9 mouse cellular contexts compared by ENCODE assay signal in the genomic region with DNA sequence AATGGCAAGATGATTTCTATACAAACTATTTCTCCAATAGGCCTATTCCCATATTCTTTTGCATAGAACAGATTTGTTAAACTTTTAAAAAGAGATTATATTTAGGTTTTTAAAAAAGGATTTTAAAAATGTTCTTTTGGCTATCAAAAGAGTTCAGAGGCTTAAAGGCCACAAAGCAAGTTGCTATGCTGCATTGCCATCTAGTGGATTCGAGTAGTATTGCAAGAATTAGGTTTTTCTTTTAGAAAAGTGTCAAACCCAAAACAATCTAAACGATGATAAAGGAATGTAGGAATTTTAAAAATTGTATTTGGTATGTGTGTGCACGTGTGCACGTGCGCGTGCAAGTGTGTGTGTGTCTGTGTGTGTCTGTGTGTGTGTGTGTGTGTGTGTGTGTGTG.
DNase-seq lines count a peak whose midpoint lies in the region; ATAC-seq and TF ChIP-seq lines count a peak whose summit lies in the region.
"Had no signal": no experiment of that assay in that cellular context is flagged by ENCODE, and none has a peak within 500 bp of the region (broad histone marks: within the 10 kb centered on the region; RNA-seq: fewer than 3 reads in every experiment).

No protein-coding gene starts in this region.

- TF ChIP-seq EP300 in heart, postnatal 0 days (IDR thresholded peaks at IDR 0.05; ENCODE audit: low read depth): no peak

- intact Hi-C loops in left cerebral cortex, postnatal 10 days (cut with DNase I): loop anchor here (2.0 kb wide), 1 partner anchor 278 kb away; no protein-coding TSS in a partner anchor

- no peak overlapping the region for H3K9ac ChIP-seq in heart, postnatal 0 days (replicated peaks; ENCODE audit: low read depth, low read length)
- H3K9ac ChIP-seq in midbrain, postnatal 0 days (replicated peaks; ENCODE audit: low read length, poor library complexity, severe bottlenecking): no peak overlapping the region

- ATAC-seq in heart, postnatal 0 days (ENCODE audit: insufficient read depth, low read depth): no peak
- ATAC-seq in midbrain, postnatal 0 days (ENCODE audit: low FRiP score): no peak

- DNase-seq in heart, postnatal 0 days (ENCODE audit: low spot score): peak; percentile 30
- DNase-seq in heart, adult 11 months: no peak
- peak; percentile 65 for DNase-seq in midbrain, postnatal 0 days (ENCODE audit: low spot score)
- DNase-seq in midbrain, embryonic 10.5 days (ENCODE audit: low spot score): no peak
- peak; percentile 58 for DNase-seq in c-Kit-positive CD71-negative TER-119-negative erythroid progenitor cells, embryonic 14.5 days (ENCODE audit: low read depth)
- peak; percentile 71 for DNase-seq in splenic B cell, adult 2 months (ENCODE audit: low read depth, low spot score)
- DNase-seq in yolk sac, embryonic 10.5 days (ENCODE audit: low spot score): no peak
- DNase-seq in left cerebral cortex, postnatal 10 days (ENCODE audit: extremely low spot score in 1 of 2, low spot score in 2 of 2): no peak

- H3K4me3 ChIP-seq in heart, postnatal 0 days (ENCODE audit: low read depth, low read length): no peak overlapping the region
- H3K4me3 ChIP-seq in midbrain, postnatal 0 days (ENCODE audit: low read depth, low read length): no peak overlapping the region
- no peak overlapping the region for H3K4me3 ChIP-seq in midbrain, embryonic 10.5 days
- H3K4me3 ChIP-seq: forebrain, embryonic 10.5 days had no signal

- no peaks in the 10 kb centered on the region for H3K27me3 ChIP-seq in heart, postnatal 0 days (ENCODE audit: control insufficient read depth, insufficient read depth, low read length)
- H3K27me3 ChIP-seq in midbrain, postnatal 0 days (ENCODE audit: insufficient read depth, low read length): no peaks in the 10 kb centered on the region
- no peaks in the 10 kb centered on the region for H3K27me3 ChIP-seq in midbrain, embryonic 10.5 days (ENCODE audit: low read depth, poor library complexity, severe bottlenecking)
- H3K27me3 ChIP-seq in splenic B cell, adult 2 months (ENCODE audit: control insufficient read depth, insufficient read depth, low read length, poor library complexity, severe bottlenecking): no peaks in the 10 kb centered on the region

- TF ChIP-seq CTCF in heart, postnatal 0 days (IDR thresholded peaks at IDR 0.05; ENCODE audit: low read depth): peak; percentile 86
- peak; percentile 94 for TF ChIP-seq CTCF in midbrain, postnatal 0 days (IDR thresholded peaks at IDR 0.05)

- no peaks in the 10 kb centered on the region for H3K4me1 ChIP-seq in heart, postnatal 0 days (ENCODE audit: control insufficient read depth, insufficient read depth)
- no peaks in the 10 kb centered on the region for H3K4me1 ChIP-seq in midbrain, postnatal 0 days (ENCODE audit: insufficient read depth, low read length)
- no peaks in the 10 kb centered on the region for H3K4me1 ChIP-seq in midbrain, embryonic 10.5 days
- H3K4me1 ChIP-seq: forebrain, embryonic 10.5 days had no signal

- no peak overlapping the region for H3K4me2 ChIP-seq in heart, postnatal 0 days (ENCODE audit: low read depth, low read length)
- H3K4me2 ChIP-seq in midbrain, postnatal 0 days (ENCODE audit: low read depth, low read length, poor library complexity, severe bottlenecking): no peak overlapping the region

- no peaks in the 10 kb centered on the region for H3K36me3 ChIP-seq in heart, postnatal 0 days (replicated peaks; ENCODE audit: control insufficient read depth, insufficient read depth, low read length)
- no peaks in the 10 kb centered on the region for H3K36me3 ChIP-seq in midbrain, postnatal 0 days (ENCODE audit: insufficient read depth, low read length)
- no peaks in the 10 kb centered on the region for H3K36me3 ChIP-seq in midbrain, embryonic 10.5 days
- no peaks in the 10 kb centered on the region for H3K36me3 ChIP-seq in splenic B cell, adult 2 months (ENCODE audit: control insufficient read depth, insufficient read depth, low read length, poor library complexity, severe bottlenecking)
- H3K36me3 ChIP-seq: forebrain, embryonic 10.5 days had no signal

- no peak overlapping the region for H3K27ac ChIP-seq in heart, postnatal 0 days (ENCODE audit: low read depth)
- no peak overlapping the region for H3K27ac ChIP-seq in midbrain, postnatal 0 days (ENCODE audit: low read depth, low read length)
- no peak overlapping the region for H3K27ac ChIP-seq in midbrain, embryonic 10.5 days (replicated peaks)
- H3K27ac ChIP-seq: forebrain, embryonic 10.5 days had no signal

- 4% methylated on average over 6 of the region's 6 CpGs for WGBS in heart, postnatal 0 days
- WGBS in midbrain, postnatal 0 days: 6% methylated on average over 6 of the region's 6 CpGs
- WGBS in midbrain, embryonic 10.5 days: 17% methylated on average over 6 of the region's 6 CpGs

- no peaks in the 10 kb centered on the region for H3K9me3 ChIP-seq in heart, postnatal 0 days (replicated peaks; ENCODE audit: control insufficient read depth, low read length)
- no peaks in the 10 kb centered on the region for H3K9me3 ChIP-seq in midbrain, postnatal 0 days (ENCODE audit: low read length)
- no peaks in the 10 kb centered on the region for H3K9me3 ChIP-seq in midbrain, embryonic 10.5 days (replicated peaks)
- H3K9me3 ChIP-seq: forebrain, embryonic 10.5 days had no signal

Comparison
In these comparisons a context has a peak if more than half of its experiments do, and no peak if none do; other contexts are left out.
1. DNase-seq: peak in heart, postnatal 0 days (single experiment), midbrain, postnatal 0 days (single experiment), c-Kit-positive CD71-negative TER-119-negative erythroid progenitor cells, embryonic 14.5 days (single experiment) and splenic B cell, adult 2 months (single experiment); none in heart, adult 11 months (single experiment), midbrain, embryonic 10.5 days (single experiment), yolk sac, embryonic 10.5 days (single experiment) and left cerebral cortex, postnatal 10 days (0 of 2).